Mouse (Mus musculus) left cerebral cortex, adult 2 months (tissue): ENCODE data around the gene Fabp2. TPM values are rescaled to one million over a fixed set of nuclear protein-coding genes. Genes with fewer than 3 reads are reported as not detected.

Source experiments
- DNase-seq, 2 experiments: peaks; one replicate each; pipeline ENCODE4 v3.0.0; 2021 to 2022; ENCODE audit warnings: low spot score in 2 of 2, mixed read lengths in 1 of 2; ENCODE audit errors: extremely low spot score in 1 of 2
- H3K27ac ChIP-seq: fragments of 200-600 bp; 2 replicates; pipeline ENCODE4 v1.8.1; 2022
- H3K4me3 ChIP-seq: fragments of 200-600 bp; 2 replicates; pipeline ENCODE4 v1.8.1; 2022
- CTCF ChIP-seq: fragments of 200-600 bp; IDR thresholded peaks from 2 replicates; pipeline ENCODE4 v1.8.1; 2022; ENCODE audit warnings: antibody characterized with exemption, mild to moderate bottlenecking, moderate library complexity
- intact Hi-C: fragments of 180-260 bp; cut with DNase I; formaldehyde crosslinking; loops from one replicate; pipeline ENCODE4 v1.15.1; 2025
- long read RNA-seq, 2 experiments: library from polyadenylated mRNA; stranded (forward); transcript quantifications; one replicate each; pipeline ENCODE4 v2.0.0; 2021; ENCODE audit warnings: borderline mapping rate in 2 of 2
- total RNA-seq, 2 experiments: library from RNA; stranded (reverse); gene quantifications; 2 replicates each; pipeline ENCODE4 v1.2.3; 2021

Fabp2 gene
- total RNA-seq, result not detected
- long read RNA-seq, experiment 1, result 0 reads
- long read RNA-seq, experiment 2, result 0 reads

DNA sequence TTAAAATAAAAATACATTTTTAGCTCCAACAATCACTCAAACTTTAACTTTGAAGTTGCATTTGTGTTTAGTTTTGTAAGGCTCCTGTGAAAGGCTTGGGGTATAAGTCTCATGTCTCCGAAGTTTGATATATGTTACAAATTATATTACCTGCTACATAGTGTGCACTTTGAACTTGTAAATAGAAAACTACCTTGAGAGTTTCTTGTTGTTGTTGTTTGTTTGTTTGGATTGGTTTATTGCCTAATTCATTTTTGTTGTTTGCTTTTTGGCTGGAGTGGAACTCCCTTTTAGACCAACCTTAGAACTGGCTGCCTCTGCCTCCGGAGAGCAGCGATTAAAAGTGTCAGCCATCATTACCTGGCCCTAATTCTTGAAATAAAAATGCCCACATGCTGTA is at the start of gene Fabp2:
Fabp2 (plus strand) TSS at position 301 of the 400 bp plus-strand sequence.
- DNase-seq, result no peak
- H3K4me3 ChIP-seq, result no peak within 1 kb of the TSS
- no peak within 1 kb of the TSS for H3K27ac ChIP-seq
- no peak for TF ChIP-seq CTCF
- intact Hi-C loops, result no loop called here

DNA sequence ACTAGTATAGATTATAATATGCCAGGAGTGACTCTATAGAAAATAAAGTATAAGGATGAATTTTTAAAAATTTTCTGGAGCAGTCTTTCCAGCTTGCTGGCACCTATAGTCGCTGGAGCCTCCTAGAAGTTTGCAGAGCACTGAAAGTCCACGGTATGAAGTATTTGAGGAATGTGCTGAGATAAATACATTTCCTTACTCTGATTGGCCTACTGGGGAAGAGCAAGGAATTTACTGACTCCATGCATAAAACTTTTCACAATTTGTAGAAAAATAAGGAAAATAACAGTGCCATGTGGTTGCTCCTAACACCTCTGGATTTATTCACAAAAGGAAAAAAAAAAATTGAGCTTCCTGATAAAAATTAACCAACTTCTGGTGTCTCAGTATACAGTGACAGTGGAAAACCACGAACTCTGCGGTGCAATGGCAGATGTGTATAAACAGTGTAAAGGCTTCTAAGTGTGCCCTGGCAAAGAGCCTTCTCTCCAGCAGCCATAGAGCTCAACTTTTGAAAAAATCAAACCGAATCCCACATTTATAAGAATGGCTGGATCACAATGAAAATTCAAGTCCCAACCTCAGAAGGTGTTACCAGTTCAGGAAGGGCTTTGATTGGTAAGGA is 46.4 kb upstream of the Fabp2 start:
- intact Hi-C loops, result no loop called here
- H3K4me3 ChIP-seq, result no peak overlapping the region

DNA sequence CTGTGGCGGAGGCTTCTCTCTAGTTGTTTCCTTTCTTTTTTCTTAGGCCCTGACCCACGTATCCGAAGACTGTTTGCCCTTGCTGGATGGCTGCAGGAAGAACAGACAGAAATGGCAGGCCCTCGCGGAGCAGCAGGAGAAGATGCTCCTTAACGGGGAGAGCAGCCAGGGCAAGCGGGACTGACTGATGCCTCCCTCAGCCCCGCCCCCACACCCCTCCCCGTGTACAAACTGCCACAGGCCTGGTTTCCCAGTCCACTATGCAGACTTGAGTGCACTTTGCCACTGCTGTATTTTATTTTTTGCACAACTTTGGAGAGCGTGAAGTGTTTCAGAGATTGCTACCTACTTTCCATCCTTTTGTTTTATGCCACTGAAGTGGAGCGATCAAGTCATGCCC is 39.7 kb upstream of the Fabp2 start:
- H3K4me3 ChIP-seq, result no peak overlapping the region
- intact Hi-C loops, result no loop called here
- no peak overlapping the region for H3K27ac ChIP-seq
- no peak for TF ChIP-seq CTCF
- no peak for DNase-seq

More for the DNA sequence above, 46.4 kb upstream of the Fabp2 start:
- DNase-seq, result no peak
- no peak for TF ChIP-seq CTCF
- no peak overlapping the region for H3K27ac ChIP-seq

DNA sequence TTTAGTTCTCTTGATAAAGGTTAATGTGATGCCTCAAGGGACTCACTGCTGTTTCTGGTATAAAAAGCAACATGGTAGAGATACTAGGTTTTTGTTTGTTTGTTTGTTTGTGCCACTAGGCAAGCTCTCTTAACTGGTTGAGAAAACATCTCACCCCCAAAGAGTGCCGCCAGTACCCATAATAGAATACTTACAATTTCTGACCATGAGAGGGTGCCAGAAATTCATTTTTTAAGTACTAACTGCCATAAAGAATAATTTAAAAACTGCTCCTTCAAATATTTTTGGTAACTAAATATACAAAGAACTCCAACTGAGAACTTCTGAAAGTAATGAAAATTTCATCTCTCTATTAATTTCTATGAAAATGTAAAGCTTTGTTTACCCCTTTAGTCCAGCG is 35.0 kb upstream of the Fabp2 start:
- intact Hi-C loops, result loop anchor here (10.0 kb wide), 1 partner anchor 245 kb away; no protein-coding TSS in a partner anchor
- Histone ChIP-seq H3K4me3 (no peak overlapping the region), H3K27ac (no peak overlapping the region)
- peak; percentile 36 for TF ChIP-seq CTCF
- DNase-seq, result no peak

DNA sequence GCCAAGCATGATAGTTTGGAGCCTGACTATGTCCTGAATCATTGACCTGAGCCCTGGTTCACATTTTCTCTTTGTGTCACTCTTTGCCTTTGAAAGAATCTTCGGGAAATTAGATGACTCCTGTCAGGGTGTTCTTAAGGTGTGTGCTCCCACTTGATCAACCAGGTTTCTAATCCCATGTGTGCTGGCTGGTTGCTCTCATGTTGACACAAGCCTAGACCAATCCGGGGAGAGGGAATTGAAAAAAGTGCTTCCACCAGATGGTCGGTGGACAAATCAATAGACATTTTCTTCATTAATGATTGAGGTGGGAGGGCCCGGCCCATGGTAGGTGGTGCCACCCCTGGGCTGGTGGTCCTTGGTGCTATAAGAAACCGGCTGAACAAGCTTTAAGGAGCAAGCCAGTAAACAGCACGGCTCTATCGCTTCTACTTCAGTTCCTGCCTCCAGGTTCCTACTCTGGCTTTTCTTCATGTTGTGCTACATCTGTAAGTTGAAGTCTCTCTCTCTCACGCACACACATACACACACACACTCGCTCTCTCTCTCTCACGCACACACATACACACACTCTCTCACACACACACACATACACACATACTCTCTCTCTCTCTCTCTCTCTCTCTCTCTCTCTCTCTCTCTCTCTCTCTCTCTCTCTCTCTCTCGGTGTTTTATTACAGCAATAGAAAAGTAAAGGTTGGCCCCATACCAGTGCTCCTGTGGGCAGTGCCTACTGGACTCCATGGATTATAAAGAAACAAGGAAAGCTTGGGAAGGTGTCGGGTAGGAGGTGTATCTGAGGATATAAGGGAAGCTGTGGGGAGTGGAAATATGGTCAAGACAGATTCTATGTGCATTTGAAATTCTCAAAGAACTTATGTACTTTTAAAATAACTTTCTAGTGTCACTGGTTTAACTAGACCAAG is 34.0 kb upstream of the Fabp2 start:
- Histone ChIP-seq H3K4me3 (no peak overlapping the region), H3K27ac (no peak overlapping the region)
- TF ChIP-seq CTCF, result no peak
- DNase-seq, result no peak
- intact Hi-C loops, result loop anchor here (10.0 kb wide), 1 partner anchor 244 kb away; no protein-coding TSS in a partner anchor

DNA sequence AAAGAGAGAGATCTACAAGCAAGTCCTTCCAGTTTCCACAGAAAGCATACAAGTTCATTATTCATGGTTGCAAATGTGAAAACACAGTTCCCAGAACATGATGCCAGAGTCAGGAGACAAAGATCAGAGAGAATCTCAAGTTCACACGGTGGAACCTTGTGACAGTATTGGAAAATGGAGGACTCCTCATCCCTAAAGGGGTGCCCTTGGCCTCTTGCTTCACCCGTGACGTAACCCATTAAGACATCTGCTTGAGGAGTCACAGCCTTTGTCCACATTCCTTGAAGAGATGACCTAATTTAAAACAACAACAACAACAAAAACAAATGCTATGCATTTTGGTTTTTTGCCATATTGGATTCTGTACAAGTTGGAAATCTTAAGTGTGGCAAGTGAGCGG is 29.8 kb upstream of the Fabp2 start:
- Histone ChIP-seq H3K27ac (no peak overlapping the region), H3K4me3 (no peak overlapping the region)
- no peak for DNase-seq
- intact Hi-C loops, result loop anchor here (10.0 kb wide), 1 partner anchor 240 kb away; no protein-coding TSS in a partner anchor
- TF ChIP-seq CTCF, result no peak

DNA sequence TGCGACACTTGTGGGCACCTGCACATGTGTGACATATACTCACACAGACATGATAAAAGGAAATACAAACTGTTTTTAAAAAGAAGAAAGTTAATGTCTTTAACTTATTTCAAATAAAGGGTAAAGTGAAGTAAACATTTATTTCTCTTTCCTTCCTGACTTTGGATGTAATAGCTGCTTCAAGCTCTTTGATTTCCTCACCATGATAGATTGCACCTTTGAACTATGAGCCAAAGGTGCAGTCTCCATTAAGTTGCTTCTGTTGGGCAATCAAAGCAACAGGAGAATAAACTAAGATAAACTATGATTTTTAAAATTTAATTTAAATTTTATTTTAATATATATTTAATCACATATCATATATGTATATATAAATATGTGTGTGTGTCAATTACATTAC is 26.6 kb upstream of the Fabp2 start:
- TF ChIP-seq CTCF, result no peak
- DNase-seq, result no peak
- Histone ChIP-seq H3K27ac (no peak overlapping the region), H3K4me3 (no peak overlapping the region)
- intact Hi-C loops, result loop anchor here (10.0 kb wide), 1 partner anchor 237 kb away; no protein-coding TSS in a partner anchor

DNA sequence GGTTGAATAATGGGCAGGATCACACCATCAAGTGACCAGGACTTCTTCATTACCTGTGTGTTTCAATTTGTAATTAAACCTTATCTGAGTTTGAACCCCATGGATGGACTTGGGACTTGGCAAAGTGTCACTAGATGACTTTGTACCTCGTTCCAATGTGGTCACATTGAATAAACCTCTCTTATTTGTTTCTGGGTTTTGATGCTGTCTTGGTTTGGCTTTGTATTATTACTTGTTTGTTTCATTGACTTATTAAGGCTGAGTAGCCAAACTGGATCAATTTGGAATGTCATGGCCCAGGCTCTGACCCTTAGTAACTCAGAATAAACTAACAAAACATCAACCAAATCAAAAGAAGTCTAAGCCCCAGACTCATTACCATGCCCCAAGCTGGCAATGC is 23.3 kb upstream of the Fabp2 start:
- no peak overlapping the region for H3K27ac ChIP-seq
- no peak for TF ChIP-seq CTCF
- DNase-seq, result no peak
- no peak overlapping the region for H3K4me3 ChIP-seq
- intact Hi-C loops, result no loop called here

DNA sequence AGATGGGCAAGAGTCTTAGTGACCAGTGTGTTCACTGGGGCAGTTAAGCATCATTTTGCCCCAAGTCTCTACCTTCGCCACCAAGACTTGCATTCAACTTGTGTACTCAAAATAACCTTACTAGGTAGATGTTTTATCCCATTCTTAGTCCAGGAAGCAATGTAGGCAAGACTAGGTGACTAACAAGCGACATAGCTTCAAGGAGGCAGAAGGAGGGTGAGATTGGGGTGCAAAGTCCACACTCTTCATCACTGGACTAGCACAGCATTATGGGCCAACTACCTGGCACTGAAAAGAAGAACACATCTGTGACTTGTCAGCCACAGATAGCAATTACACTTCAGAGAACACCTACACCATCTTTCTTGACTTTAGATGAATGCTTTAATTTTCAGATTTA is 18.0 kb upstream of the Fabp2 start:
- intact Hi-C loops, result no loop called here
- no peak overlapping the region for H3K4me3 ChIP-seq
- H3K27ac ChIP-seq, result no peak overlapping the region
- TF ChIP-seq CTCF, result no peak
- DNase-seq, result no peak

DNA sequence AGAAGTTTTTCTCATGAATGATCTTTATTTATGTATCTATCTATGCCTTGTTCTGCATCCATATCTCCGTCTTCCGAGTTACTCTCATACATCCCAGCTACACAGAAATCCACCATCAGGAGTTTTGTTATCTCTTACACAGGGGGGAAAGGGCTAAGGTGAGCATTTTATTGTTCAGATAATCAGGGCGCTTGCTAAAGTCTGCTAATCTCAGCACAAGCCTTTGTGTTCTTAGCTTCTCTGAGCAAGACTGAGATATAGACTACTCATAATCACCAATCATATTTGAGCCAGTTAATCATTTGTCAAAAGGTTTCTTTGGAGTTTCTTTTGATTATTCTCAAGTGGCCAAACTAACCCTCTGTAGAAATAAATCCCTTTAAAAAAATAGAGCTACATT is 17.3 kb upstream of the Fabp2 start:
- intact Hi-C loops, result no loop called here
- no peak overlapping the region for H3K4me3 ChIP-seq

DNA sequence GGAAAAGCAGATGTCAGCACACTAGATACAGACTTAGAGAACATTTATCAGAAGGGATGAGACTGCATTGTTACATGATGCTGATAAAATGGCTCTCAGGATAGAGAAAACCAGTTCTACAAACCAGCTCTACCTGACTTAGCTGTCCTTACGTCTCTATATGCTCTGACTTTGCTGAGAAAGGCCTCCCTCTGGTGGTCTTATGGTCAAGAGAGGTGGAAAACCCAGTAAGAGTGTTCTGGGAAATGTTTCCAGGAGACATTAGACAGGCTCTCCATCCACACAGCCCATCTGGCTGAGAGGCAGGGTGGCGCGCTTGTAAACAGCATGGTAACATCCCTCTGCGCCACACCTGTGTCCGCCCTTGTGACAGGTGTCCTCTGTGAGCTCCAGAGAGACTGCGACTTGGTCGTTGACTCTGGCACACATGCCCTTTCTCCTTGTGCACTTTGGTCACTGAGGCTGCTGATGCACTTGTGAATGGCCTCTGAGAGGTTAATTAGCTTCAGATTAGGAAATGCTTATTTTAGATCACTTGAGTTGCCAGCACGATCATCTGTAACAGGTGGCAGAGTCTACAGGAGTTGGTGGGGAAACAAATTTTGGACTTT is 16.1 kb upstream of the Fabp2 start:
- TF ChIP-seq CTCF, result no peak
- intact Hi-C loops, result no loop called here
- no peak for DNase-seq
- Histone ChIP-seq H3K27ac (no peak overlapping the region), H3K4me3 (no peak overlapping the region)

More for the DNA sequence above, 17.3 kb upstream of the Fabp2 start:
- no peak overlapping the region for H3K27ac ChIP-seq
- TF ChIP-seq CTCF, result no peak
- DNase-seq, result no peak
